Mouse (Mus musculus) embryonic fibroblast, embryonic 13.5 days (primary cell): ENCODE results near the gene Nos1.

ENCODE experiments used
- CTCF ChIP-seq: IDR thresholded peaks from 2 replicates; pipeline ENCODE4 v1.5.1; 2011; ENCODE audit warnings: mild to moderate bottlenecking, control low read depth, low read length, moderate library complexity, borderline replicate concordance; ENCODE audit not compliant: insufficient read depth
- POLR2A ChIP-seq: IDR thresholded peaks from 2 replicates; pipeline ENCODE4 v1.6.1; 2011; ENCODE audit warnings: low read depth, mild to moderate bottlenecking, control low read depth, low read length, moderate library complexity

- TF ChIP-seq CTCF (no peak), POLR2A (no peak)
Measured at GRCm38 (mm10) chr5:117916906-117917305, 136.1 kb downstream of the Nos1 start.
